Mouse (Mus musculus) layer of hippocampus, adult 2 months (tissue): ENCODE results near the gene Cwc15. TPM values are rescaled to one million over a fixed set of nuclear protein-coding genes. Genes with fewer than 3 reads are reported as not detected.
A peak's percentile ranks its signal among the peaks of the same experiment; 100 is the strongest.

Experiments used
- DNase-seq, 2 experiments: peaks; one replicate each; pipeline ENCODE4 v3.0.0; 2022; ENCODE audit warnings: low spot score in 2 of 2
- H3K27ac ChIP-seq: fragments of 200-600 bp; 2 replicates; pipeline ENCODE4 v1.8.1; 2022
- H3K4me3 ChIP-seq: fragments of 200-600 bp; 2 replicates; pipeline ENCODE4 v1.8.1; 2022; ENCODE audit warnings: mild to moderate bottlenecking
- CTCF ChIP-seq: fragments of 200-600 bp; conservative IDR thresholded peaks from 2 replicates; pipeline ENCODE4 v1.8.1; 2022; ENCODE audit warnings: antibody characterized with exemption, mild to moderate bottlenecking, moderate library complexity
- total RNA-seq, 2 experiments: library from RNA; stranded (reverse); gene quantifications; 2 replicates each; pipeline ENCODE4 v1.2.3; 2021

The Cwc15 gene
- total RNA-seq, 2 experiments from 2014 or later, result 80.7 to 90.5 TPM

- Histone ChIP-seq H3K27ac (no peak overlapping the region), H3K4me3 (no peak overlapping the region)
- peak; percentile 75 to 82 for DNase-seq
- peak; percentile 97 for TF ChIP-seq CTCF
These were observed 23.1 kb downstream of the Cwc15 start for GRCm38 (mm10) chr9:14523408-14524043.

GRCm38 (mm10) chr9:14530004-14530403 lies 29.6 kb downstream of the Cwc15 start:
- Histone ChIP-seq H3K27ac (no peak overlapping the region), H3K4me3 (no peak overlapping the region)
- TF ChIP-seq CTCF, result no peak
- no peak for DNase-seq

GRCm38 (mm10) chr9:14532283-14532682 lies 31.9 kb downstream of the Cwc15 start:
- Histone ChIP-seq H3K4me3 (no peak overlapping the region), H3K27ac (no peak overlapping the region)
- TF ChIP-seq CTCF, result no peak
- DNase-seq, result no peak

DNA sequence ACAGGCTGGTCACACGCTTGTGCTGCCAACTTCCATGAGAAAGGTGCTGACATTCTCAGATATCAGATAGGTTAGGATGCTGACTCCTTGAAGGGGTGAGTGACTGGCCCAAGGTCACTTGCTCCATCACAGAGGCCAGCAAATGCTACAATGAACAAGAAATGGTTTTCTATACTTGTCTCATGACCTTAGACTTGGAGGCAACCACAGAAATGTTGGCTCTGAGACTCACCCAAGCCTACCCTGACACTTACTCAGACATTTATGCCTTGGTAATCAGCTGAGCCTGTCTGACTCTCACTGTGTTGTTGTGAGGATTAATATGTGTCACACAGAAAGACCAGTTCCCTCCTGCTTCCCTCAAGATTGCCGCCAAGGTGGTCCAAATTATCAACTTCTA lies 33.2 kb downstream of the Cwc15 start:
- no peak overlapping the region for H3K4me3 ChIP-seq
- no peak overlapping the region for H3K27ac ChIP-seq
- no peak for TF ChIP-seq CTCF
- DNase-seq, result no peak

DNA sequence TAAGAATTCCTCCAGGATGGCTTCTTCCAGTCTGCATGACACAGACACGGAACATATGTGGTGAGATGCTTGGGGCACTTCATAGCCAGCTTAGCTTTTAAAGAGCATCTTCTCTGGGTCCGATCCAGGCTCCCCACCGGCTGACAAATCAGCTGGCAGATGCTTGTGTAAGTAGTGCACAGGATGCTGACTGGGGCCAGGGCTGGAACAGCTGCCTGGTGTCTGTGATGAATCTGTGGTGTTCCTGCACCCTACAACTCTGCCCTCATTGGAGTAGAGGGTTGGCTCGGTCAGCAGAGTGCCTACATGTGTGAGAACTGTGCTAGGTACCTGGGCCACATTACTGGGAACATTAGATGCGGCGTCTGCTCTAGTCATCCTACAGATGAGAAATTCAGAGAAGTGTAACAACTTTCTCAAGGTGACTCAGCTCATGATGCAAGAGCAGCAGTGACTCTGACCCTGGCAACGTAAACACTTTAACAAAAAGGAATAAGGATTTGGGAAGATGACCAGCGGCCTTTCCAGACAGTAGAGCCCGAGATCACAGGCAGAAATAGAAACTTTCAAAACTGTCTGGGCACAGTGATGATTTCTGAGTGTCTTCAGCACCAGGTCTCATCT lies 34.5 kb downstream of the Cwc15 start:
- H3K4me3 ChIP-seq, result no peak overlapping the region
- no peak for TF ChIP-seq CTCF
- DNase-seq, result no peak
- no peak overlapping the region for H3K27ac ChIP-seq

- H3K4me3 ChIP-seq, result no peak overlapping the region
- H3K27ac ChIP-seq, result no peak overlapping the region
- no peak for TF ChIP-seq CTCF
- no peak for DNase-seq
These were observed 43.8 kb downstream of the Cwc15 start for GRCm38 (mm10) chr9:14544034-14544757.

- TF ChIP-seq CTCF, result no peak
- DNase-seq, result no peak
- H3K27ac ChIP-seq, result no peak overlapping the region
- no peak overlapping the region for H3K4me3 ChIP-seq
These were observed 47.4 kb downstream of the Cwc15 start for GRCm38 (mm10) chr9:14547584-14548365.

DNA sequence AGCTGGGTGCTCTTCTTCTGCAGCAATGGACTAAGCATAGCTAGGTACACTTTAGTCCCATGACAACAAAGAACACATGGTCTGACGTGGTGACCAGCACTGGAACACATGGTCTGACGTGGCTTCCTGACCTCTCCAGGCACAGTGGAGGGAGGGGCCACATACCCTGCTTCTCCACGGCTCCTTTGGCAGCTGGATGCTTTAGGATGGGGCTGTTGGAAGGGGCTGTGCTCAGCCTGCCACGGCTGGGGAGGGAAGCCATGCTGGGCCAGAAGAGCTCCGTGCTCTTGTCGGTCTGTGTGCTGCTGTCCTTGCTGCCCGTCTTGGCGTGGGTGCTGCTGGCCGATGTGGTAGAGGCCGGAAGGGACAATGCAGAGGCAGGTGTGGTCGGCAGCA lies 47.9 kb downstream of the Cwc15 start:
- Histone ChIP-seq H3K27ac (no peak overlapping the region), H3K4me3 (no peak overlapping the region)
- DNase-seq, result no peak
- no peak for TF ChIP-seq CTCF

- Histone ChIP-seq H3K4me3 (no peak overlapping the region), H3K27ac (no peak overlapping the region)
- no peak for TF ChIP-seq CTCF
- DNase-seq, result no peak
These were observed 57.9 kb downstream of the Cwc15 start for GRCm38 (mm10) chr9:14558332-14558731.

DNA sequence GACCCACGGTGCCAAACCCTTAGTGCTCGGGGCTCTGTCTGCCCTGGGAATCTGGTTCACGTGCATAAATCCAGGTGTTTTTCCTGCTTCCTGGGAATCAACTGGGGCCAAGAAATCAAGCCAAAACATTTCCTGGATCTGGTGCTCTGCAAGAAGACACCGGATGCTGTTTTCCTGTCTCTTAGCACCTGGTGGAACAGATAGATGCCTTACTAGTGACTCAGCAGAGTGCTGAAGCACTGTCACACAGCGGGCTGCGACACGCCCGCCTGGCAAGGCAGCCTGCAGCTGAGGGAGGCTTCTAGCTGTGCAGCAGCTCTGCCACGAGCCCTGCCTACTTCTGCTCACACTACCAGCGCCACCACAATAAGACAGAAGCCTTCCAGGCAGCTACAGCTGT lies 59.0 kb downstream of the Cwc15 start:
- Histone ChIP-seq H3K4me3 (no peak overlapping the region), H3K27ac (no peak overlapping the region)
- TF ChIP-seq CTCF, result no peak
- DNase-seq, result peak; percentile 14 to 41

- Histone ChIP-seq H3K4me3 (no peak overlapping the region), H3K27ac (no peak overlapping the region)
- no peak for TF ChIP-seq CTCF
- DNase-seq, result no peak
These were observed 59.6 kb downstream of the Cwc15 start for GRCm38 (mm10) chr9:14559996-14560395.

Other genes starting within 250 kb of the Cwc15 start
- 10 to 100 TPM; 66.8 TPM for gene Sesn3, start 225.6 kb upstream of the Cwc15 start, total RNA-seq
- 10 to 100 TPM; 67.3 to 73.6 TPM for gene Endod1, start 119.1 kb upstream of the Cwc15 start, total RNA-seq
- gene Kdm4d, start 135 bp upstream of the Cwc15 start, total RNA-seq, result 1 to 10 TPM; 1.0 to 1.3 TPM
- 10 to 100 TPM; 11.8 to 15.8 TPM for gene Amotl1, start 144.4 kb downstream of the Cwc15 start, total RNA-seq
- gene Piwil4, start 240.1 kb downstream of the Cwc15 start, total RNA-seq, result not detected